Mouse (Mus musculus) liver, postnatal 0 days (tissue): ENCODE data around the gene Acox3.

Experiments
- CTCF ChIP-seq: sonication (generic); IDR thresholded peaks from 2 replicates; pipeline ENCODE4 v1.5.1; 2016; ENCODE audit warnings: antibody characterized with exemption, low read depth
- EP300 ChIP-seq: IDR thresholded peaks from 2 replicates; pipeline ENCODE4 v1.6.1; 2016; ENCODE audit warnings: antibody characterized with exemption, low read depth, mild to moderate bottlenecking

- TF ChIP-seq CTCF, result no peak
- no peak for TF ChIP-seq EP300
These were observed 17.6 kb upstream of the Acox3 start for GRCm38 (mm10) chr5:35565217-35565616.
